Mouse (Mus musculus) forebrain, embryonic 11.5 days (tissue): ENCODE data around the gene Mrps18a. TPM values are rescaled to one million over a fixed set of nuclear protein-coding genes. Genes with fewer than 3 reads are reported as not detected.

Experiments
- ATAC-seq: fragments of 200-750 bp; cut with Nextera tagmentation; replicated peaks from 2 replicates; pipeline ENCODE4 v1.8.0; 2017; ENCODE audit warnings: moderate TSS enrichment; ENCODE audit not compliant: low FRiP score
- DNase-seq: peaks from one replicate; pipeline ENCODE4 v3.0.0-alpha.2; 2017; ENCODE audit warnings: low spot score
- H3K27ac ChIP-seq: fragments of 300-500 bp; sonication (generic); 2 replicates; pipeline ENCODE4 v1.5.1; 2014; ENCODE audit warnings: low read depth, low read length
- H3K27me3 ChIP-seq: fragments of 300-500 bp; sonication (generic); 2 replicates; pipeline ENCODE4 v1.6.1; 2014; ENCODE audit warnings: mild to moderate bottlenecking, low read length, mixed read lengths; ENCODE audit not compliant: control insufficient read depth, insufficient read depth
- H3K36me3 ChIP-seq: fragments of 300-500 bp; sonication (generic); 2 replicates; pipeline ENCODE4 v1.6.1; 2014; ENCODE audit warnings: mild to moderate bottlenecking, low read length, moderate library complexity, mixed read lengths; ENCODE audit not compliant: control insufficient read depth, insufficient read depth
- H3K4me1 ChIP-seq: fragments of 300-500 bp; sonication (generic); replicated peaks from 2 replicates; pipeline ENCODE4 v1.6.1; 2014; ENCODE audit warnings: low read length, mixed read lengths; ENCODE audit not compliant: control insufficient read depth, insufficient read depth
- H3K4me2 ChIP-seq: fragments of 300-500 bp; sonication (generic); 2 replicates; pipeline ENCODE4 v1.6.1; 2014; ENCODE audit warnings: low read depth, mild to moderate bottlenecking, low read length, moderate library complexity, mixed read lengths; ENCODE audit not compliant: severe bottlenecking
- H3K4me3 ChIP-seq: fragments of 300-500 bp; sonication (generic); 2 replicates; pipeline ENCODE4 v1.5.1; 2014; ENCODE audit warnings: low read depth, low read length
- H3K9ac ChIP-seq: fragments of 300-500 bp; sonication (generic); 2 replicates; pipeline ENCODE4 v1.6.1; 2014; ENCODE audit warnings: low read length
- H3K9me3 ChIP-seq: fragments of 300-500 bp; sonication (generic); 2 replicates; pipeline ENCODE4 v1.6.1; 2016; ENCODE audit warnings: low read length, mixed read lengths; ENCODE audit not compliant: control insufficient read depth
- WGBS: fragments of 180-500 bp; shearing (Covaris S2); extraction: QIAGEN DNeasy Blood & Tissue Kit; methylation state at CpG from one replicate; pipeline ENCODE4 v1.1.7; 2014; 5-methylcytosine and 5-hydroxymethylcytosine counted together
- polyA plus RNA-seq: library from polyadenylated mRNA; unstranded; fragments of >200 nt; fragmentation: Nextera tagmentation; extraction: Ambion mirVana; gene quantifications from 2 replicates; pipeline ENCODE4 v1.2.1, GENCODE M21; 2014

The Mrps18a gene
- polyA plus RNA-seq, 1 experiment from 2014 or later, result 119 TPM

DNA sequence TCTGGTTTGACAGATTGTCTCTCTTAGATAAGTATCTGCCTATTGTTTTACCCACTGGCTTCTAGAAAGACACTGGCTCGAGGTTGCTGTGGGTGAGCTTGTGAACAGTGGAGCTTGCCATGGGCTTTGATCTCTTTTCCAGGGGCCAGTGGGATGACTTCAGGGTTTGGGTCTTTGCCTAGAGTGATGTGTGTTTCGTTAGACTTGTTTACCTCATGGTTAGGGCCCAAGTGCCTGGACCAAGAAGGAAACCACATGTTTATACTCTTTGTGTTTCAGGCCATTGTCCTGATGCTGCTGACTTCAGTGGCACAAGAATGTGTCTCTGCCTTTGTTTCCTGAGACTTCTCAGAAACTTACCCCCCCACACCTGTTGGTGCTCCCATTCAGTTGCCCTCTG lies 4.7 kb downstream of the Mrps18a start:
- Histone ChIP-seq H3K9me3 (no peaks in the 10 kb centered on the region), H3K4me1 (no peaks in the 10 kb centered on the region; the same call in 1 of the 2 replicates), H3K4me2 (no peak overlapping the region), H3K27ac (no peak overlapping the region), H3K36me3 (peaks cover 2% of the 10 kb centered on the region; the same call in 1 of the 2 replicates), H3K4me3 (no peak overlapping the region), H3K9ac (no peak overlapping the region), H3K27me3 (no peaks in the 10 kb centered on the region)
- WGBS, result 72% methylated on average over 2 of the region's 2 CpGs
- DNase-seq, result no peak
- ATAC-seq, result no peak

DNA sequence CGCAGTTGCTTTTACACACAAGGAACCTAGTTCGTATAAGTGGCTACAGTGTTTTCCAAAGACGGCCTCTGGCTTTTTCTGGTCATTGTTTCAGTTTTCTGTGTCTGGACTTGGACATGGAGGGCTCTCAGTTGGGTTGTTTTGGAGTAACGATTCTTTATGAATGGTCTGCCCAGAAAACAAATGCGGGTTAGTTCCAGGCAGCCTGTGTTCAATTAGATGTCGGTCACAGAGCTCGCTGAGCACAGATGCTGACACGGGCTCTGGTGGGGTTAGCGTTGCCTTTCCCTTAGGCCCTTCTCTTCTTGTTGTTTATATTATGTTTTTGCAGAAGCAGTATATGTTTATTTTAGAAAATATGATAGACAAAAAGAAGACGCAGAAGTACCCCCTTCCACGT lies 5.4 kb downstream of the Mrps18a start:
- Histone ChIP-seq H3K27ac (no peak overlapping the region), H3K9ac (no peak overlapping the region), H3K4me2 (no peak overlapping the region), H3K36me3 (peaks cover 3% of the 10 kb centered on the region; the same call in 1 of the 2 replicates), H3K4me1 (no peaks in the 10 kb centered on the region; the same call in 1 of the 2 replicates), H3K9me3 (no peaks in the 10 kb centered on the region), H3K27me3 (no peaks in the 10 kb centered on the region), H3K4me3 (no peak overlapping the region)
- WGBS, result 75% methylated on average over 11 of the region's 11 CpGs
- no peak for DNase-seq
- ATAC-seq, result no peak

DNA sequence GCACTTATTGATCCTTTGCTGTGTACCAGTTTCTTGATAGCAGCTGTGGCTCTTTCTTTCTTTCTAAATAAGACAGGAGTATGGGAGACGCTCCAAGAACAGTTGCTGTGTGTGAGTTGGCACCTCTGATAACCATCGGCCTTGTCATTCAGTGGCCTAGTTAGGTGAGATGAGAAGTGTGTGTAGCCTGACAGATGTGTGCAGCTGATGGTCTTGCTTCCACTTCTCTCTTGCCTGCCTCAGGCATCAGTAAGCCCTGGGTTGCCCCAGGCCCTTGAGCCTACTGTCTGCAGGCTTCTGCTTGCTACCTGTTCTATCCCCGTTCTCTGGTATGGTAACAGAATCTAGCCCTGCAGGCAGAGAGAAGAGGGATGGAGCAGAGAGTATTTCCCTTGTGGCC lies 6.1 kb downstream of the Mrps18a start:
- WGBS, result 83% methylated on average over 3 of the region's 3 CpGs
- no peak overlapping the region for H3K27ac ChIP-seq

DNA sequence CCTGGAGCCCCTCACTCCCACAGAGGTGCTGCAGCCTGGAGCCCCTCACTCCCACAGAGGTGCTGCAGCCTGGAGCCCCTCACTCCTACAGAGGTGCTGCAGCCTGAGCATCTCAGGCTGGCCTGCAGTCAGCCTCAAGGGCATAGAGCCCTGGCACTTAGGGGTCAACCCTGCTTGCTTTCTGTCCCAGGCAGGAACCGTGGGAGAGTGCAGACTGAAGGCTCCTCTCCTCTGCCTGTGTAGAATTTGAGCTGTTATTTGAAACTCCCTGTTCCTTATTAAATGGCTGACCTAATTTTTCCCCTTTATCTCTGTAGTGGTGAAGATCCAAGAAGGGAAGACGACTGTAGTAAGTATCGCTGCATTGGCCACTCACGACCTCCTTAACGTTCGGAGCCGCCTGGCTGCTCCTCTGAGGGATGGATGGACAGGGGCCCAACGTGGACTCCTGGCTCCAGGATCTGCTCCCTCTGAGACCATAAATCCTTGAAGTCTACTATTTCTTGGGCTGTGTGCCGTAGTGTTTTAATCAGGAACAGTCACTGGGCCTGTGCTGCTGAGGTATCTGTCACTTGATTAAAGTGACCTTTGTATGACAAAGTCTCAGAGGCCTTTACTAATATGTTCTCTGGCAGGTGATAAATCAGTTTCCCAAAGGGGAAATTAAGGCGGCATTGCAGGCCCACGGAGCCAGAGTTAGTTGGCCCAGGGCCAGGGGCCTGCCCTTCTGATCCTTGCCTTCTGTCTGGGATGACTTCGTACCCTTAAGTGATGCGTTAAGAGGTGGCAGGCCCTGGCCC lies 7.0 kb downstream of the Mrps18a start:
- H3K4me2 ChIP-seq, result no peak overlapping the region
- peaks cover 3% of the 10 kb centered on the region; the same call in 1 of the 2 replicates for H3K36me3 ChIP-seq
- no peak for DNase-seq
- WGBS, result 88% methylated on average over 13 of the region's 13 CpGs
- ATAC-seq, result no peak
- no peak overlapping the region for H3K27ac ChIP-seq
- no peaks in the 10 kb centered on the region for H3K4me1 ChIP-seq
- H3K9me3 ChIP-seq, result no peaks in the 10 kb centered on the region
- no peak overlapping the region for H3K4me3 ChIP-seq
- H3K9ac ChIP-seq, result no peak overlapping the region
- H3K27me3 ChIP-seq, result no peaks in the 10 kb centered on the region

More for the DNA sequence above, 6.1 kb downstream of the Mrps18a start:
- DNase-seq (no peak), ATAC-seq (no peak)
- Histone ChIP-seq H3K4me3 (no peak overlapping the region), H3K27me3 (no peaks in the 10 kb centered on the region), H3K4me1 (no peaks in the 10 kb centered on the region; the same call in 1 of the 2 replicates), H3K36me3 (peaks cover 3% of the 10 kb centered on the region; the same call in 1 of the 2 replicates), H3K9ac (no peak overlapping the region), H3K9me3 (no peaks in the 10 kb centered on the region), H3K4me2 (no peak overlapping the region)

DNA sequence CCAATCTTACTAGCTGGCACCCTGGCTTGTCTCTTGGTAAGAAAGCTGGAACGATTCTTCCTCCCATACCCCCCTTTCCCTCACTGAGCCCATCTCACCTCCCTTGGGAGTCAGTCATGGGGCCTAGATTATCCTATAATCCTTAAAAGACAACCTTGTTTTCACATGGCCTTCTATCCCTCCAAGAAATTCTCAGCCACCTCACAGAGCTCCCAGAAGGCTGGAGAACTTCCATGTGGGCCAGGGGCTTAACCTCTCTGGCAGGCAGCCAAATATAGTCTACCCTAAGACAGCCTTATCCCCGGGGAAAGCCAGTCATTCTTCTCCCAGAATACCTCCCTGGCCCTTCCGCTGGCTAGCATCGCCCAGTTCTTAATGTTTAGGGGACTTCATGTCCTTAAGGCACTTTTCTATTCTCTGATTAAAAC lies 7.7 kb downstream of the Mrps18a start:
- WGBS, result 86% methylated on average over 4 of the region's 4 CpGs
- H3K27ac ChIP-seq, result no peak overlapping the region
- H3K27me3 ChIP-seq, result no peaks in the 10 kb centered on the region
- no peak overlapping the region for H3K4me2 ChIP-seq
- no peak for ATAC-seq
- H3K9ac ChIP-seq, result no peak overlapping the region
- peaks cover 4% of the 10 kb centered on the region; the same call in 1 of the 2 replicates for H3K36me3 ChIP-seq
- no peak overlapping the region for H3K4me3 ChIP-seq
- DNase-seq, result no peak
- no peaks in the 10 kb centered on the region for H3K4me1 ChIP-seq
- no peaks in the 10 kb centered on the region for H3K9me3 ChIP-seq

- H3K4me1 ChIP-seq, result no peaks in the 10 kb centered on the region
- H3K9ac ChIP-seq, result no peak overlapping the region
- peaks cover 11% of the 10 kb centered on the region for H3K36me3 ChIP-seq
- WGBS, result 87% methylated on average over 10 of the region's 10 CpGs
- no peaks in the 10 kb centered on the region for H3K9me3 ChIP-seq
- no peaks in the 10 kb centered on the region for H3K27me3 ChIP-seq
- no peak overlapping the region for H3K27ac ChIP-seq
- ATAC-seq (no peak), DNase-seq (no peak)
- H3K4me3 ChIP-seq, result no peak overlapping the region
- no peak overlapping the region for H3K4me2 ChIP-seq
These were observed 8.9 kb downstream of the Mrps18a start for GRCm38 (mm10) chr17:46119641-46120040.

DNA sequence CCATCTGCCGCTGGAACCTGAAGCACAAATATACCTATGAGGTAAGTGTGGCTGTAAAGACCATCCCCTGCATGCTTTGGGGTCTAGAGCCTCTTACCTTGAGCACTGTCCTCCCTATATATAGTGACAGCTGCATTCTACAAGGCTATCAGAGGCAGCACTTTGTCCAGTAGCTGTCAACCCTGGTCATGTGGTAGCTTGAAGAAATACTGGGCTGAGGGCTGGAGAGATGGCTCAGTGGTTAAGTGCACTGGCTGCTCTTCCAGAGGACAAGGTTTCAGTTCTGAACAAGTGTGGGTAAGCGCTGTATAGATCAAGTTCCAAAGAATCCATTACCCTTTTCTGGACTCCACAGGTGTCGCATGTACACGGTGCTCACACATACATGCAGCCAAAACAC lies 12.0 kb downstream of the Mrps18a start:
- Histone ChIP-seq H3K27me3 (no peaks in the 10 kb centered on the region), H3K4me2 (no peak overlapping the region), H3K4me3 (no peak overlapping the region), H3K9me3 (no peaks in the 10 kb centered on the region), H3K4me1 (no peaks in the 10 kb centered on the region), H3K36me3 (peaks cover 24% of the 10 kb centered on the region), H3K27ac (no peak overlapping the region), H3K9ac (no peak overlapping the region)
- 94% methylated on average over 4 of the region's 4 CpGs for WGBS
- ATAC-seq, result no peak
- DNase-seq, result no peak

DNA sequence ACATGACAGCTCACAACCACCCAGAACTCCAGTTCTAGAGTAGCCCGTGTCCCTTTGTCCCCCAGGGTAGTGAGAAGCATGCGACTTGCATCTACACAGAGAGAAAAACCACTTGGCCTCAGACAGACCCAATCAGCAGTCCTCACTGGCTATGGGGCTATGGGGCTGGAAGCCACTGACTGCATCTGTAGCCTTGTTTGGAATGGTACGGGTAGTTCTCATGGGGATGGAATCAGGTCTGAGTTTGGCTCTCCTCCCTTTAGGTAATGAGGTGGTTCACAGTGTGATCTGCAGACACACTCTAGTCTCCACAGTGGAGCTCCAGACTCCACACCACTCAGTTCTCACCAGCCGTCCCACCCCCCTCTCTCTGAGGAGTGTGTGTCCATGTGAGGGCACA lies 12.5 kb downstream of the Mrps18a start:
- 90% methylated on average over 4 of the region's 4 CpGs for WGBS

More for the DNA sequence above, 12.5 kb downstream of the Mrps18a start:
- Histone ChIP-seq H3K9me3 (no peaks in the 10 kb centered on the region), H3K36me3 (peaks cover 24% of the 10 kb centered on the region), H3K27me3 (no peaks in the 10 kb centered on the region), H3K4me1 (no peaks in the 10 kb centered on the region), H3K9ac (no peak overlapping the region), H3K4me3 (no peak overlapping the region), H3K27ac (no peak overlapping the region), H3K4me2 (no peak overlapping the region)
- DNase-seq (no peak), ATAC-seq (no peak)
